In genomic region chr13:83735631-83736475, GRCm38 (mm10) we compare ENCODE assay signal across 10 mouse cellular contexts.
DNase-seq lines count a peak whose midpoint lies in the region; ATAC-seq and TF ChIP-seq lines count a peak whose summit lies in the region.
"Had no signal": no experiment of that assay in that cellular context is flagged by ENCODE, and none has a peak within 500 bp of the region (broad histone marks: within the 10 kb centered on the region; RNA-seq: fewer than 3 reads in every experiment).

No protein-coding gene starts in this region.

- no peak for DNase-seq in layer of hippocampus, adult 2 months (ENCODE audit: low spot score in 2 of 2)
- no peak for DNase-seq in layer of hippocampus, postnatal 36 days
- DNase-seq in forebrain, embryonic 11.5 days (ENCODE audit: low spot score) = peak; percentile 43
- peak; percentile 76 for DNase-seq in hindbrain, postnatal 0 days (ENCODE audit: low spot score)
- peak; percentile 55 for DNase-seq in retina, embryonic 14.5 days (ENCODE audit: low spot score)
- DNase-seq in adrenal gland, adult (ENCODE audit: inconsistent age in 2 of 2, low spot score in 1 of 2) = no peak
- DNase-seq in spleen, postnatal 10 days (ENCODE audit: low spot score in 2 of 2) = no peak
- DNase-seq: gastrocnemius, postnatal 36 days; kidney, adult 9 months had no signal

- 17% methylated on average over 10 of the region's 10 CpGs for WGBS in forebrain, embryonic 11.5 days
- WGBS in hindbrain, postnatal 0 days = 16% methylated on average over 10 of the region's 10 CpGs

- H3K36me3 ChIP-seq in forebrain, embryonic 11.5 days (ENCODE audit: control insufficient read depth, insufficient read depth, low read length) = peaks cover 6% of the 10 kb centered on the region; the same call in 1 of the 2 replicates
- H3K36me3 ChIP-seq in hindbrain, postnatal 0 days (ENCODE audit: insufficient read depth, low read length) = peaks cover 5% of the 10 kb centered on the region; the same call in 1 of the 2 replicates
- H3K36me3 ChIP-seq: liver, embryonic 12.5 days had no signal

- H3K27me3 ChIP-seq in forebrain, embryonic 11.5 days (ENCODE audit: control insufficient read depth, insufficient read depth, low read length) = no peaks in the 10 kb centered on the region
- no peaks in the 10 kb centered on the region for H3K27me3 ChIP-seq in hindbrain, postnatal 0 days (ENCODE audit: insufficient read depth, low read length)

- H3K9ac ChIP-seq in forebrain, embryonic 11.5 days (ENCODE audit: low read length) = peak overlapping the region; percentile 85
- H3K9ac ChIP-seq in hindbrain, postnatal 0 days (replicated peaks; ENCODE audit: low read length) = peak overlapping the region; percentile 61
- H3K9ac ChIP-seq: liver, embryonic 12.5 days had no signal

- H3K4me2 ChIP-seq in forebrain, embryonic 11.5 days (ENCODE audit: low read depth, low read length, severe bottlenecking) = peak overlapping the region; percentile 64
- H3K4me2 ChIP-seq in hindbrain, postnatal 0 days (ENCODE audit: low read depth, low read length) = peak overlapping the region; percentile 89
- H3K4me2 ChIP-seq: liver, embryonic 12.5 days had no signal

- H3K4me3 ChIP-seq in layer of hippocampus, adult 2 months = peak overlapping the region; percentile 88
- peak overlapping the region; percentile 36 for H3K4me3 ChIP-seq in forebrain, embryonic 11.5 days (ENCODE audit: low read depth, low read length)
- peak overlapping the region; percentile 43 for H3K4me3 ChIP-seq in hindbrain, postnatal 0 days (ENCODE audit: low read length)
- H3K4me3 ChIP-seq: liver, embryonic 12.5 days had no signal

- H3K27ac ChIP-seq in layer of hippocampus, adult 2 months = peak overlapping the region; percentile 100
- peak overlapping the region; percentile 91 for H3K27ac ChIP-seq in forebrain, embryonic 11.5 days (ENCODE audit: low read depth, low read length)
- peak overlapping the region; percentile 83 for H3K27ac ChIP-seq in hindbrain, postnatal 0 days
- H3K27ac ChIP-seq: liver, embryonic 12.5 days had no signal

- no peaks in the 10 kb centered on the region for H3K9me3 ChIP-seq in forebrain, embryonic 11.5 days (ENCODE audit: control insufficient read depth, low read length)
- H3K9me3 ChIP-seq in hindbrain, postnatal 0 days (ENCODE audit: low read length) = no peaks in the 10 kb centered on the region
- H3K9me3 ChIP-seq: liver, embryonic 12.5 days had no signal

- no peak for ATAC-seq in forebrain, embryonic 11.5 days (replicated peaks; ENCODE audit: low FRiP score)
- ATAC-seq in hindbrain, postnatal 0 days = no peak
- ATAC-seq: liver, embryonic 12.5 days had no signal

- TF ChIP-seq CTCF in layer of hippocampus, adult 2 months (conservative IDR thresholded peaks at IDR 0.05) = no peak
- no peak for TF ChIP-seq CTCF in hindbrain, postnatal 0 days (IDR thresholded peaks at IDR 0.05; ENCODE audit: low read depth)

- no peaks in the 10 kb centered on the region for H3K4me1 ChIP-seq in forebrain, embryonic 11.5 days (replicated peaks; ENCODE audit: control insufficient read depth, insufficient read depth, low read length)
- no peaks in the 10 kb centered on the region for H3K4me1 ChIP-seq in hindbrain, postnatal 0 days (ENCODE audit: insufficient read depth, low read length)

Comparison
In these comparisons a context has a peak if more than half of its experiments do, and no peak if none do; other contexts are left out.
1. DNase-seq: peak in forebrain, embryonic 11.5 days (single experiment), hindbrain, postnatal 0 days (single experiment) and retina, embryonic 14.5 days (single experiment); none in layer of hippocampus, adult 2 months (0 of 2), layer of hippocampus, postnatal 36 days (0 of 2), adrenal gland, adult (0 of 2) and spleen, postnatal 10 days (0 of 2).
2. H3K4me3 ChIP-seq: peak in every context shown above with its lines; median percentile 88 in layer of hippocampus, adult 2 months; 43 in hindbrain, postnatal 0 days; 36 in forebrain, embryonic 11.5 days.
3. Peak in every context shown above with its lines, with median percentiles within 50 percentile points of each other: H3K27ac ChIP-seq.